Mouse (Mus musculus): Measurements from ENCODE around the gene Uchl1. TPM values are rescaled to one million over a fixed set of nuclear protein-coding genes. Genes with fewer than 3 reads are reported as not detected.

The Uchl1 gene
- polyA plus RNA-seq, 1 experiment from 2014 or later: 2,007 TPM

- no peak for ATAC-seq
Observed at GRCm38 (mm10) chr5:66677411-66678345, 1.8 kb downstream of the Uchl1 start.

GRCm38 (mm10) chr5:66679222-66679621, 3.3 kb downstream of the Uchl1 start:
- ATAC-seq: no peak
- no peaks in the 10 kb centered on the region for H3K27me3 ChIP-seq (ENCODE audit: control insufficient read depth, insufficient read depth, low read depth, low read length)
- H3K4me3 ChIP-seq (ENCODE audit: low read depth, low read length): peak overlapping the region; percentile 91
- H3K4me1 ChIP-seq (ENCODE audit: control insufficient read depth, insufficient read depth, low read length): peaks cover 34% of the 10 kb centered on the region
- peak overlapping the region; percentile 65 for H3K4me2 ChIP-seq (ENCODE audit: low read length)
- H3K9me3 ChIP-seq (replicated peaks; ENCODE audit: control insufficient read depth, low read length, poor library complexity, severe bottlenecking): no peaks in the 10 kb centered on the region
- H3K9ac ChIP-seq (ENCODE audit: low read depth, low read length): peak overlapping the region; percentile 49
- H3K36me3 ChIP-seq (ENCODE audit: control insufficient read depth, insufficient read depth, low read length): peaks cover 29% of the 10 kb centered on the region
- 41% methylated on average over 10 of the region's 10 CpGs for WGBS
- H3K27ac ChIP-seq (ENCODE audit: low read length): no peak overlapping the region

More at GRCm38 (mm10) chr5:66677411-66678345, 1.8 kb downstream of the Uchl1 start:
- peak overlapping the region; percentile 17; the same call in 1 of the 2 replicates for H3K27ac ChIP-seq (ENCODE audit: low read length)
- peak overlapping the region; percentile 91 for H3K4me3 ChIP-seq (ENCODE audit: low read depth, low read length)
- H3K4me2 ChIP-seq (ENCODE audit: low read length): peak overlapping the region; percentile 65
- H3K9ac ChIP-seq (ENCODE audit: low read depth, low read length): peak overlapping the region; percentile 97
- peaks cover 16% of the 10 kb centered on the region for H3K36me3 ChIP-seq (ENCODE audit: control insufficient read depth, insufficient read depth, low read length)
- H3K4me1 ChIP-seq (ENCODE audit: control insufficient read depth, insufficient read depth, low read length): peaks cover 34% of the 10 kb centered on the region
- no peaks in the 10 kb centered on the region for H3K27me3 ChIP-seq (ENCODE audit: control insufficient read depth, insufficient read depth, low read depth, low read length)
- 54% methylated on average over 21 of the region's 21 CpGs for WGBS
- H3K9me3 ChIP-seq (replicated peaks; ENCODE audit: control insufficient read depth, low read length, poor library complexity, severe bottlenecking): no peaks in the 10 kb centered on the region

- Histone ChIP-seq H3K27ac (ENCODE audit: low read length) (no peak overlapping the region), H3K36me3 (ENCODE audit: control insufficient read depth, insufficient read depth, low read length) (peaks cover 62% of the 10 kb centered on the region), H3K4me2 (ENCODE audit: low read length) (no peak overlapping the region), H3K27me3 (ENCODE audit: control insufficient read depth, insufficient read depth, low read depth, low read length) (no peaks in the 10 kb centered on the region), H3K9ac (ENCODE audit: low read depth, low read length) (no peak overlapping the region), H3K4me3 (ENCODE audit: low read depth, low read length) (no peak overlapping the region), H3K4me1 (ENCODE audit: control insufficient read depth, insufficient read depth, low read length) (no peaks in the 10 kb centered on the region), H3K9me3 (replicated peaks; ENCODE audit: control insufficient read depth, low read length, poor library complexity, severe bottlenecking) (no peaks in the 10 kb centered on the region)
- no peak for ATAC-seq
- 91% methylated on average over 2 of the region's 2 CpGs for WGBS
Observed at GRCm38 (mm10) chr5:66685930-66686329, 10.0 kb downstream of the Uchl1 start.

GRCm38 (mm10) chr5:66686863-66687262, 11.0 kb downstream of the Uchl1 start:
- H3K9ac ChIP-seq (ENCODE audit: low read depth, low read length): no peak overlapping the region
- H3K9me3 ChIP-seq (replicated peaks; ENCODE audit: control insufficient read depth, low read length, poor library complexity, severe bottlenecking): no peaks in the 10 kb centered on the region
- no peak overlapping the region for H3K27ac ChIP-seq (ENCODE audit: low read length)
- H3K4me3 ChIP-seq (ENCODE audit: low read depth, low read length): no peak overlapping the region
- no peaks in the 10 kb centered on the region for H3K4me1 ChIP-seq (ENCODE audit: control insufficient read depth, insufficient read depth, low read length)
- 85% methylated on average over 13 of the region's 13 CpGs for WGBS
- H3K27me3 ChIP-seq (ENCODE audit: control insufficient read depth, insufficient read depth, low read depth, low read length): no peaks in the 10 kb centered on the region
- ATAC-seq: no peak
- H3K36me3 ChIP-seq (ENCODE audit: control insufficient read depth, insufficient read depth, low read length): peaks cover 59% of the 10 kb centered on the region
- no peak overlapping the region for H3K4me2 ChIP-seq (ENCODE audit: low read length)

GRCm38 (mm10) chr5:66687737-66688136, 11.8 kb downstream of the Uchl1 start:
- Histone ChIP-seq H3K4me2 (ENCODE audit: low read length) (no peak overlapping the region), H3K4me1 (ENCODE audit: control insufficient read depth, insufficient read depth, low read length) (no peaks in the 10 kb centered on the region), H3K27ac (ENCODE audit: low read length) (no peak overlapping the region), H3K36me3 (ENCODE audit: control insufficient read depth, insufficient read depth, low read length) (peaks cover 50% of the 10 kb centered on the region), H3K9me3 (replicated peaks; ENCODE audit: control insufficient read depth, low read length, poor library complexity, severe bottlenecking) (no peaks in the 10 kb centered on the region), H3K4me3 (ENCODE audit: low read depth, low read length) (no peak overlapping the region), H3K27me3 (ENCODE audit: control insufficient read depth, insufficient read depth, low read depth, low read length) (no peaks in the 10 kb centered on the region), H3K9ac (ENCODE audit: low read depth, low read length) (no peak overlapping the region)
- WGBS: 90% methylated on average over 9 of the region's 9 CpGs
- no peak for ATAC-seq

GRCm38 (mm10) chr5:66688286-66688685, 12.4 kb downstream of the Uchl1 start:
- WGBS: 94% methylated on average over 5 of the region's 5 CpGs

GRCm38 (mm10) chr5:66689796-66690195, 13.9 kb downstream of the Uchl1 start:
- H3K9ac ChIP-seq (ENCODE audit: low read depth, low read length): no peak overlapping the region
- WGBS: 91% methylated on average over 9 of the region's 9 CpGs
- no peak for ATAC-seq
- no peak overlapping the region for H3K27ac ChIP-seq (ENCODE audit: low read length)
- H3K4me2 ChIP-seq (ENCODE audit: low read length): no peak overlapping the region
- no peaks in the 10 kb centered on the region for H3K9me3 ChIP-seq (replicated peaks; ENCODE audit: control insufficient read depth, low read length, poor library complexity, severe bottlenecking)
- H3K36me3 ChIP-seq (ENCODE audit: control insufficient read depth, insufficient read depth, low read length): peaks cover 37% of the 10 kb centered on the region
- H3K27me3 ChIP-seq (ENCODE audit: control insufficient read depth, insufficient read depth, low read depth, low read length): no peaks in the 10 kb centered on the region
- H3K4me3 ChIP-seq (ENCODE audit: low read depth, low read length): no peak overlapping the region
- no peaks in the 10 kb centered on the region for H3K4me1 ChIP-seq (ENCODE audit: control insufficient read depth, insufficient read depth, low read length)

More at GRCm38 (mm10) chr5:66688286-66688685, 12.4 kb downstream of the Uchl1 start:
- peaks cover 45% of the 10 kb centered on the region for H3K36me3 ChIP-seq (ENCODE audit: control insufficient read depth, insufficient read depth, low read length)
- H3K4me3 ChIP-seq (ENCODE audit: low read depth, low read length): no peak overlapping the region
- H3K4me1 ChIP-seq (ENCODE audit: control insufficient read depth, insufficient read depth, low read length): no peaks in the 10 kb centered on the region
- no peaks in the 10 kb centered on the region for H3K9me3 ChIP-seq (replicated peaks; ENCODE audit: control insufficient read depth, low read length, poor library complexity, severe bottlenecking)
- no peak overlapping the region for H3K4me2 ChIP-seq (ENCODE audit: low read length)
- no peak for ATAC-seq
- H3K27me3 ChIP-seq (ENCODE audit: control insufficient read depth, insufficient read depth, low read depth, low read length): no peaks in the 10 kb centered on the region
- no peak overlapping the region for H3K9ac ChIP-seq (ENCODE audit: low read depth, low read length)
- no peak overlapping the region for H3K27ac ChIP-seq (ENCODE audit: low read length)

- no peaks in the 10 kb centered on the region for H3K4me1 ChIP-seq (ENCODE audit: control insufficient read depth, insufficient read depth, low read length)
- no peak overlapping the region for H3K27ac ChIP-seq (ENCODE audit: low read length)
- H3K4me3 ChIP-seq (ENCODE audit: low read depth, low read length): no peak overlapping the region
- H3K4me2 ChIP-seq (ENCODE audit: low read length): no peak overlapping the region
- ATAC-seq: no peak
- no peaks in the 10 kb centered on the region for H3K9me3 ChIP-seq (replicated peaks; ENCODE audit: control insufficient read depth, low read length, poor library complexity, severe bottlenecking)
- peaks cover 19% of the 10 kb centered on the region for H3K36me3 ChIP-seq (ENCODE audit: control insufficient read depth, insufficient read depth, low read length)
- H3K27me3 ChIP-seq (ENCODE audit: control insufficient read depth, insufficient read depth, low read depth, low read length): no peaks in the 10 kb centered on the region
- WGBS: 79% methylated on average over 4 of the region's 4 CpGs
- no peak overlapping the region for H3K9ac ChIP-seq (ENCODE audit: low read depth, low read length)
Observed at GRCm38 (mm10) chr5:66693231-66693630, 17.3 kb downstream of the Uchl1 start.

GRCm38 (mm10) chr5:66697119-66697518, 21.2 kb downstream of the Uchl1 start:
- no peaks in the 10 kb centered on the region for H3K27me3 ChIP-seq (ENCODE audit: control insufficient read depth, insufficient read depth, low read depth, low read length)
- H3K4me2 ChIP-seq (ENCODE audit: low read length): no peak overlapping the region
- no peak overlapping the region for H3K9ac ChIP-seq (ENCODE audit: low read depth, low read length)
- H3K36me3 ChIP-seq (ENCODE audit: control insufficient read depth, insufficient read depth, low read length): no peaks in the 10 kb centered on the region
- no peak overlapping the region for H3K27ac ChIP-seq (ENCODE audit: low read length)
- no peaks in the 10 kb centered on the region for H3K4me1 ChIP-seq (ENCODE audit: control insufficient read depth, insufficient read depth, low read length)
- no peaks in the 10 kb centered on the region for H3K9me3 ChIP-seq (replicated peaks; ENCODE audit: control insufficient read depth, low read length, poor library complexity, severe bottlenecking)
- H3K4me3 ChIP-seq (ENCODE audit: low read depth, low read length): no peak overlapping the region
- ATAC-seq: no peak
